Mouse (Mus musculus): Measurements from ENCODE around the gene Ppm1n.
A peak's percentile ranks its signal among the peaks of the same experiment; 100 is the strongest.

Gene Ppm1n

GRCm38 (mm10) chr7:19247511-19247910, 32.4 kb downstream of the Ppm1n start:
- no peak for DNase-seq (ENCODE audit: extremely low spot score)

- DNase-seq (ENCODE audit: extremely low spot score), result no peak
Measured at GRCm38 (mm10) chr7:19246855-19247254, 33.0 kb downstream of the Ppm1n start.

GRCm38 (mm10) chr7:19245083-19245482, 34.8 kb downstream of the Ppm1n start:
- DNase-seq (ENCODE audit: extremely low spot score), result no peak

GRCm38 (mm10) chr7:19243858-19244257, 36.0 kb downstream of the Ppm1n start:
- no peak for DNase-seq (ENCODE audit: extremely low spot score)

- no peak for DNase-seq (ENCODE audit: extremely low spot score)
Measured at GRCm38 (mm10) chr7:19242005-19242404, 37.9 kb downstream of the Ppm1n start.

- DNase-seq (ENCODE audit: extremely low spot score), result no peak
Measured at GRCm38 (mm10) chr7:19240905-19241463, 38.9 kb downstream of the Ppm1n start.

- no peak for DNase-seq (ENCODE audit: extremely low spot score)
Measured at GRCm38 (mm10) chr7:19239986-19240385, 39.9 kb downstream of the Ppm1n start.

- DNase-seq (ENCODE audit: extremely low spot score), result peak; percentile 90
Measured at GRCm38 (mm10) chr7:19239423-19239822, 40.4 kb downstream of the Ppm1n start.

- no peak for DNase-seq (ENCODE audit: extremely low spot score)
Measured at GRCm38 (mm10) chr7:19238344-19238743, 41.5 kb downstream of the Ppm1n start.

- DNase-seq (ENCODE audit: extremely low spot score), result no peak
Measured at GRCm38 (mm10) chr7:19236411-19236810, 43.5 kb downstream of the Ppm1n start.

GRCm38 (mm10) chr7:19235092-19235671, 44.7 kb downstream of the Ppm1n start:
- DNase-seq (ENCODE audit: extremely low spot score), result no peak

- DNase-seq (ENCODE audit: extremely low spot score), result no peak
Measured at GRCm38 (mm10) chr7:19234652-19235051, 45.2 kb downstream of the Ppm1n start.

GRCm38 (mm10) chr7:19231849-19232248, 48.0 kb downstream of the Ppm1n start:
- no peak for DNase-seq (ENCODE audit: extremely low spot score)

- DNase-seq (ENCODE audit: extremely low spot score), result no peak
Measured at GRCm38 (mm10) chr7:19230899-19231298, 49.0 kb downstream of the Ppm1n start.

GRCm38 (mm10) chr7:19230041-19230580, 49.8 kb downstream of the Ppm1n start:
- no peak for DNase-seq (ENCODE audit: extremely low spot score)

- DNase-seq (ENCODE audit: extremely low spot score), result no peak
Measured at GRCm38 (mm10) chr7:19229404-19229803, 50.5 kb downstream of the Ppm1n start.

- no peak for DNase-seq (ENCODE audit: extremely low spot score)
Measured at GRCm38 (mm10) chr7:19228793-19229148, 51.1 kb downstream of the Ppm1n start.

- peak; percentile 99 for DNase-seq (ENCODE audit: extremely low spot score)
Measured at GRCm38 (mm10) chr7:19227883-19228792, 51.7 kb downstream of the Ppm1n start, which contains the start of gene Opa3. Gene Opa3, plus strand, starts transcription at chr7:19228334.

GRCm38 (mm10) chr7:19226817-19227797, 52.8 kb downstream of the Ppm1n start:
- peak; percentile 57 for DNase-seq (ENCODE audit: extremely low spot score)

All from embryo, embryonic 9.5 days (tissue).